Mouse (Mus musculus) lung, embryonic 16.5 days (tissue): Measurements from ENCODE around the gene Pmel. TPM values are rescaled to one million over a fixed set of nuclear protein-coding genes. Genes with fewer than 3 reads are reported as not detected.

Experiments used
- ATAC-seq: fragments of 200-750 bp; cut with Nextera tagmentation; 2 replicates; pipeline ENCODE4 v1.8.0; 2017; ENCODE audit warnings: low read depth, mild to moderate bottlenecking, moderate library complexity
- H3K27ac ChIP-seq: fragments of 300-500 bp; sonication (generic); 2 replicates; pipeline ENCODE4 v1.5.1; 2014; ENCODE audit warnings: mild to moderate bottlenecking, control low read depth, low read length
- H3K27me3 ChIP-seq: fragments of 300-500 bp; sonication (generic); 2 replicates; pipeline ENCODE4 v1.6.1; 2014; ENCODE audit warnings: low read depth, low read length, mixed read lengths; ENCODE audit not compliant: control insufficient read depth, insufficient read depth
- H3K36me3 ChIP-seq: fragments of 300-500 bp; sonication (generic); 2 replicates; pipeline ENCODE4 v1.6.1; 2014; ENCODE audit warnings: low read length; ENCODE audit not compliant: control insufficient read depth, insufficient read depth
- H3K4me1 ChIP-seq: fragments of 300-500 bp; sonication (generic); replicated peaks from 2 replicates; pipeline ENCODE4 v1.6.1; 2014; ENCODE audit warnings: low read length, mixed read lengths; ENCODE audit not compliant: control insufficient read depth, insufficient read depth
- H3K4me2 ChIP-seq: fragments of 300-500 bp; sonication (generic); 2 replicates; pipeline ENCODE4 v1.6.1; 2014; ENCODE audit warnings: low read depth, low read length, control low read depth
- H3K4me3 ChIP-seq: fragments of 300-500 bp; sonication (generic); 2 replicates; pipeline ENCODE4 v1.5.1; 2014; ENCODE audit warnings: mild to moderate bottlenecking, low read length, control low read depth
- H3K9ac ChIP-seq: fragments of 300-500 bp; sonication (generic); 2 replicates; pipeline ENCODE4 v1.6.1; 2014; ENCODE audit warnings: low read length, control low read depth
- H3K9me3 ChIP-seq: fragments of 300-500 bp; sonication (generic); 2 replicates; pipeline ENCODE4 v1.6.1; 2016; ENCODE audit warnings: low read length; ENCODE audit not compliant: control insufficient read depth
- WGBS: fragments of 180-500 bp; shearing (Covaris S2); extraction: QIAGEN DNeasy Blood & Tissue Kit; methylation state at CpG from one replicate; pipeline ENCODE4 v1.1.7; 2014; 5-methylcytosine and 5-hydroxymethylcytosine counted together
- polyA plus RNA-seq: library from polyadenylated mRNA; unstranded; fragments of >200 nt; fragmentation: Nextera tagmentation; extraction: Ambion mirVana; gene quantifications from 2 replicates; pipeline ENCODE4 v1.2.1, GENCODE M21; 2015

Gene Pmel
- polyA plus RNA-seq, 1 experiment from 2014 or later, result 2.2 TPM

GRCm38 (mm10) chr10:128744680-128745601 lies 40.9 kb downstream of the Pmel start, which contains the start of gene Dgka:
Dgka (minus strand) TSS chr10:128744855.
- no peak for ATAC-seq
- 16% methylated on average over 18 of the region's 18 CpGs for WGBS
- H3K9ac ChIP-seq, result peak within 1 kb of the TSS; percentile 87

GRCm38 (mm10) chr10:128745946-128746613 lies 42.1 kb downstream of the Pmel start:
- no peak for ATAC-seq
- no peak overlapping the region for H3K9ac ChIP-seq
- WGBS, result 84% methylated on average over 10 of the region's 10 CpGs
- H3K27ac ChIP-seq, result no peak overlapping the region
- peaks cover 35% of the 10 kb centered on the region for H3K4me1 ChIP-seq
- no peak overlapping the region for H3K4me3 ChIP-seq
- no peaks in the 10 kb centered on the region for H3K9me3 ChIP-seq
- no peaks in the 10 kb centered on the region for H3K27me3 ChIP-seq
- H3K4me2 ChIP-seq, result no peak overlapping the region
- no peaks in the 10 kb centered on the region for H3K36me3 ChIP-seq

More at GRCm38 (mm10) chr10:128744680-128745601, 40.9 kb downstream of the Pmel start, which contains the start of gene Dgka:
- peak within 1 kb of the TSS; percentile 76 for H3K27ac ChIP-seq
- H3K4me1 ChIP-seq, result peaks cover 35% of the 10 kb centered on the region
- no peaks in the 10 kb centered on the region for H3K27me3 ChIP-seq
- peak within 1 kb of the TSS; percentile 95 for H3K4me2 ChIP-seq
- H3K36me3 ChIP-seq, result no peaks in the 10 kb centered on the region
- H3K4me3 ChIP-seq, result peak within 1 kb of the TSS; percentile 78
- no peaks in the 10 kb centered on the region for H3K9me3 ChIP-seq

GRCm38 (mm10) chr10:128746972-128747645 lies 43.1 kb downstream of the Pmel start:
- Histone ChIP-seq H3K4me1 (peaks cover 35% of the 10 kb centered on the region), H3K4me2 (peak overlapping the region; percentile 84), H3K9ac (peak overlapping the region; percentile 84), H3K9me3 (no peaks in the 10 kb centered on the region), H3K27me3 (no peaks in the 10 kb centered on the region), H3K36me3 (no peaks in the 10 kb centered on the region), H3K4me3 (peak overlapping the region; percentile 68), H3K27ac (peak overlapping the region; percentile 98)
- 39% methylated on average over 9 of the region's 9 CpGs for WGBS
- ATAC-seq, result no peak

- Histone ChIP-seq H3K36me3 (no peaks in the 10 kb centered on the region), H3K9me3 (no peaks in the 10 kb centered on the region), H3K4me3 (peak within 1 kb of the TSS; percentile 68), H3K4me2 (peak within 1 kb of the TSS; percentile 84), H3K27me3 (no peaks in the 10 kb centered on the region), H3K4me1 (peaks cover 31% of the 10 kb centered on the region), H3K9ac (peak within 1 kb of the TSS; percentile 84), H3K27ac (peak within 1 kb of the TSS; percentile 98)
- peak; percentile 83 for ATAC-seq
- WGBS, result under 1% methylated on average over 36 of the region's 36 CpGs
These were observed 43.8 kb downstream of the Pmel start, which contains the start of gene Pym1 for GRCm38 (mm10) chr10:128747646-128748251. Pym1 (plus strand) TSS chr10:128747889.

- peak overlapping the region; percentile 98 for H3K27ac ChIP-seq
- H3K4me3 ChIP-seq, result peak overlapping the region; percentile 68
- H3K4me1 ChIP-seq, result peaks cover 27% of the 10 kb centered on the region
- no peaks in the 10 kb centered on the region for H3K9me3 ChIP-seq
- peak overlapping the region; percentile 84 for H3K4me2 ChIP-seq
- peak; percentile 82 for ATAC-seq
- WGBS, result 0% methylated on average over 37 of the region's 37 CpGs
- peak overlapping the region; percentile 84 for H3K9ac ChIP-seq
- H3K27me3 ChIP-seq, result no peaks in the 10 kb centered on the region
- H3K36me3 ChIP-seq, result no peaks in the 10 kb centered on the region
These were observed 44.4 kb downstream of the Pmel start for GRCm38 (mm10) chr10:128748252-128748864.

Other genes starting within 250 kb of the Pmel start
- gene Smarcc2, start 244.9 kb upstream of the Pmel start, polyA plus RNA-seq, result 71.3 and 76.4 TPM in 2 replicates
- 1,564 and 1,684 TPM in 2 replicates for gene Myl6, start 210.1 kb upstream of the Pmel start, polyA plus RNA-seq
- gene Myl6b, start 205.5 kb upstream of the Pmel start, polyA plus RNA-seq, result 3.5 and 5.1 TPM in 2 replicates
- gene Esyt1, start 178.3 kb upstream of the Pmel start, polyA plus RNA-seq, result 32.5 and 34.4 TPM in 2 replicates
- 10.9 and 11.9 TPM in 2 replicates for gene Zc3h10, start 156.4 kb upstream of the Pmel start, polyA plus RNA-seq
- 4,142 and 4,423 TPM in 2 replicates for gene Rpl41, start 154.9 kb upstream of the Pmel start, polyA plus RNA-seq
- gene Pa2g4, start 138.2 kb upstream of the Pmel start, polyA plus RNA-seq, result 161 and 167 TPM in 2 replicates
- 26.9 and 27.6 TPM in 2 replicates for gene Erbb3, start 114.5 kb upstream of the Pmel start, polyA plus RNA-seq
- 720 and 793 TPM in 2 replicates for gene Rps26, start 77.4 kb upstream of the Pmel start, polyA plus RNA-seq
- gene Ikzf4, start 58.2 kb upstream of the Pmel start, polyA plus RNA-seq, result 1.4 and 1.6 TPM in 2 replicates
- gene Suox, start 30.1 kb upstream of the Pmel start, polyA plus RNA-seq, result 13.0 and 14.6 TPM in 2 replicates
- 87.9 and 90.6 TPM in 2 replicates for gene Rab5b, start 7.9 kb upstream of the Pmel start, polyA plus RNA-seq
- 101 and 105 TPM in 2 replicates for gene Cdk2, start 836 bp downstream of the Pmel start, polyA plus RNA-seq
- gene Dgka, start 40.7 kb downstream of the Pmel start, polyA plus RNA-seq, result 12.2 and 13.9 TPM in 2 replicates
- gene Pym1, start 43.7 kb downstream of the Pmel start, polyA plus RNA-seq, result 32.7 and 35.1 TPM in 2 replicates
- 4.9 and 5.3 TPM in 2 replicates for gene Mmp19, start 86.7 kb downstream of the Pmel start, polyA plus RNA-seq
- 56.0 and 56.7 TPM in 2 replicates for gene Dnajc14, start 99.9 kb downstream of the Pmel start, polyA plus RNA-seq
- 18.2 and 18.4 TPM in 2 replicates for gene Tmem198b, start 100.2 kb downstream of the Pmel start, polyA plus RNA-seq
- 186 and 212 TPM in 2 replicates for gene Sarnp, start 113.1 kb downstream of the Pmel start, polyA plus RNA-seq
- 76.6 and 86.4 TPM in 2 replicates for gene Ormdl2, start 117.5 kb downstream of the Pmel start, polyA plus RNA-seq
- gene Gdf11, start 187.5 kb downstream of the Pmel start, polyA plus RNA-seq, result 3.0 and 3.1 TPM in 2 replicates
- 568 and 590 TPM in 2 replicates for gene Cd63, start 196.8 kb downstream of the Pmel start, polyA plus RNA-seq
- 16.0 and 24.8 TPM in 2 replicates for gene Rdh5, start 218.7 kb downstream of the Pmel start, polyA plus RNA-seq
- gene Bloc1s1, start 219.8 kb downstream of the Pmel start, polyA plus RNA-seq, result 213 and 216 TPM in 2 replicates
- 8.5 and 12.2 TPM in 2 replicates for gene Itga7, start 229.6 kb downstream of the Pmel start, polyA plus RNA-seq